Mouse (Mus musculus) frontal cortex, postnatal 25 days (tissue): ENCODE results near the gene Ptprk.

ENCODE experiments used
- DNase-seq, 2 experiments: peaks; one replicate each; pipeline ENCODE4 v3.0.0; 2022; ENCODE audit warnings: low spot score in 2 of 2

Gene Ptprk

DNA sequence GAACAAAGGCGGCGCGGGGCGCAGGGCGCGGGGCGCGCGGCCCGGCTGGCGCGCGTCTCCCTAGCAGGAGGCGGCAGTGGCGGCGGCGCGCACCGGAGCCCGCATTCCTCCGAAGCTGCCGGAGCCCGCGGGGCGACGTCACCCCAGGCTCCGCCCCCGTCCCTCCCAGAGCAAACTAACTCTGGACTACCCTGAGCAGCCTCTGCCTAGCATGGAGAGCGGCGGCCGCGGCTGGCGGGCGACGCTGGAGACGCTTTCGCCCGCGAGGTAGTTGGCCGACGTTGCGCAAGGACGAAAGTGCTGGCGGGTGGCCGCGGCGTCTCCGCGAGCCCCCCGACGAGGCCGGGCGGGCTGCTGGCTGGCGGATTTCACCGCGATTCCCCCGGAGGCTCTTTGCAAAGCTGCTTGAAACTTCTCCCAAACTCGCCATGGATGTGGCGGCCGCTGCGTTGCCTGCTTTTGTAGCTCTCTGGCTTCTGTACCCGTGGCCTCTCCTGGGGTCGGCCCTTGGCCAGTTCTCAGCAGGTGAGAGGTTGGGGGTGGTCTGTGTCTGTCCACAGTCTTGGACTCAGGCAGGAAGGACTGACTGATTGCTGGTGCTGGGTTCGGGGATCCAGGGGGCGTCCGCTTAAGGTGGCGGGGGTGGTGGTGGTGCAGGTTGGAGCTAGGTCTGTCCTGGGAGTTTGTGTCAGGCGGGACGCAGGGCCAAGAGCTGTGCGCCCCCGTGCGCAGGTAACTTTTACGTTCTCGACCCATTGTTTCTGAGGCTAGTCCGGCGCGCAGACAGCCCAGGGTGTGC, at the start of gene Ptprk:
TSS of gene Ptprk (plus strand) at position 168 of the 799 bp plus-strand sequence.
- peak; percentile 77 to 79 for DNase-seq

DNA sequence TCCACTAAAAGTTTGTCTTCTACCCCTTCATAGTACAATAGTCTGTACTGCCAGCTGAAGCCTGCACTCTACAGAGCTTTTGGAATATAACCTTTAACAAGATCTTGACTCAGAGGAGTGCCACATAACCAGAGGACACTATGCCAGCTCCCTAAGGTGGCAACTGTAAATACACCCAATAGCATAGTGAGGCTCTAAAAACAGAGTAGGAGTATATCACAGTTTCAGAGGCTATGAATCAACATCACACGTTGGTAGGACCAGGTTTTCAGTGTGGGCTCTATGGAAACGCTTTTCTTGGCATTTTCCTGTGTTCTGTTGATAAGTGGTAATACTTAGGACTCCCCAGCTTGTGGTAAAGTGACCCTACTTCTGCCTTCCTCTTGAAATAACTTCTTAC, 46.8 kb upstream of the Ptprk start:
- no peak for DNase-seq

DNA sequence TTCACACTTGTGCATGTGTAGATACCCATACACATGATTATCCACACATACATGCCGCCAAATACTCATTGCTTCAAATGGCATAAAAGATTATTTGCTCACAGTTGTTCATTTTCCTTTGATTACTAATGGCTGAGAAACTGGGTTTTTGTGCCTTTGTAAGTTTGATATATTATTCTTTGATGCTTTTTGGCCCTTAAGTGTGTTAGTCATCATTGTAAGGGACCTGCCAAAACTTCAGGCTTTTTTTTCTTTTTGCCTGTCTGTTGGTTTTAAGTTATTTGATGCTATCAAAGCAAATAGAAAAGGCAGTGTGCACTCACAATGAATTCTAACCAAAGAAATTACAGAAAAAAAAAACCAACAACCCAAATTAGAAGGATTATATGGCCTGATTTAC, 38.2 kb upstream of the Ptprk start:
- DNase-seq = no peak

DNA sequence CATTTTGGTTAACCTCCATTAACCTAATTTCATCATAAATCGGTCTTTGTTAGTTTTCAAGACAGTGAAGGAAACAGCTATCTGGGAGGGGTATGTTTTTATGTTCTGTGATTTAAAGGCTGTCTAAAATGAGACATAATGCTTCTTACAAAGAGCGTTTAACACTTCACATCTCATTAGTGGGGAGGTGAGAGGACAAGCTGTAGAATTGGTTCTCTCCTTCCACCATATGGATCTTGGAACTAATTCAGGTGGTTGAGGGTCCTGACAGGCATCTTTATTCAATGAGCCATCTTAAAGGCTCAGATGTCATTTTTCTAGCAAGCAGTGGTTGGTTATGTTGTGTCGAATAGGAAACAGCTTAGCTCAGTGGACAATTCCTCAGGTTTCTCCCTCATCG, 19.9 kb upstream of the Ptprk start:
- no peak for DNase-seq

DNA sequence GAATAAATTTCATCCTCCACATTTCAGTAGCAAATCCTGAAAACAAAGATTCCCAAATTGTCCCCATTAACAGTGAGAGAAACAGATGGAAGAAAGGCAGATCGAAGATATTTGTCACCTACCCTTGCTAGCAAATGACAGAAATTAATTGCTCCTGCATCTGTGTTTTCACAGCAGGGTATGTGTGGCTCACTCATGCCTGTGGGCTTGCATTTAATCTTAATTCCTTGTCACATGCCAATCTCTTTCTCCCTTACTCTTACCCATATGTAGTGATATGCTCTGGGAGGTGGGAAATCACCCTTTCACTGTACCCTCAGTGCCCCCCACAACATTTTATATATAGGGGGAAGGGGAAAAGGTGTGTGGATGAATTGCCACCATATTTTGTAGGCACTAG, 15.4 kb upstream of the Ptprk start:
- no peak for DNase-seq

DNA sequence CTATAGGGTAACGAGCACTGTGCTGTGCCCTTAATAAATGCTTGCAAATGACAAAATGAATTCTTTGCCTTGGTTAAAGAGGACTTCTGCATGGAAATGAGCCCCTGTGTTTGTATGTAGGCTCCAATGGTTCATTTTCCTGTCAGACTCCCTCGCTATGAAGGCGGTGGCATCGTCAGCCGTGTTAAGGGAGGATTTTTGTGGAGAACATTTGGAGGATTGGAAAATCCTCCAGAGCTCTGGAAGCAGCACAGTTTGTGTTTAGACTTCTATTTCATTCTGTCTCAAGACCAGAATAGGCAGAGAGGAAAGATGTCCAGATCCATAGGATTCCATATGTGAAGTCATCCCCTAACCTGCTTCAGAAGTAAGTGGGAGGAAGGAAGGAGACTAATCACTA, 6.6 kb upstream of the Ptprk start:
- DNase-seq = no peak

DNA sequence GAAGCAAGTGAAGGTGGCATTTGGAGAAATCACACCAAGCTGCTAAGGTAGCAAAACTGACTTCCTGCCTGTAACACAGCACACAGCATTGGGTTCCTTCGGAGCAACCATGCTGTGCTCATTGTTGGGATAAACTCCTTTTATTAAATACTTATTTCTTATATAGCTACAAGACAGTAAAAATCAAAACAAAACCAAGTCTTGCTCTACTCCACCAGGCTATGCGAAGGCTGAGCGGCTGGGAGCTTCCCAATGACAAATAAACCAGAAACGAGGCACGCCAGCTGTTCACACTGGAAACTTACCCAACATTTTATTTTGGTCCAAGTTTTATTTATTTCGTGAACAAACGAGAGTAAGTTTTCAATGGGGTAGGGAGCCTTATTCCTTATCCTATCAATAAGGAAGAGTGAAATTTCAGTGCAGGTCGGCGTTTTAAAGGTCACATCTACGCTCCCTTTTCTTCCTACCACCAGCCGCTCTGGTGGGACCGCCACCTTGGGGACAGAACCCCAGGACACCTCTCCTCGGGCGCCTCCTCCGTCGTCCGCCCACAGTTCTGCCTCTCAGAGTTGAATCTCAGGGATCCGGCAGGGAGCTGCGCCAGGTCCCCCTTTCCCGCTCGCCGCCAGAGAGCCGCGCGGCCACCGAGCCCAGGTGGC, 498 bp upstream of the Ptprk start:
- DNase-seq = no peak

DNA sequence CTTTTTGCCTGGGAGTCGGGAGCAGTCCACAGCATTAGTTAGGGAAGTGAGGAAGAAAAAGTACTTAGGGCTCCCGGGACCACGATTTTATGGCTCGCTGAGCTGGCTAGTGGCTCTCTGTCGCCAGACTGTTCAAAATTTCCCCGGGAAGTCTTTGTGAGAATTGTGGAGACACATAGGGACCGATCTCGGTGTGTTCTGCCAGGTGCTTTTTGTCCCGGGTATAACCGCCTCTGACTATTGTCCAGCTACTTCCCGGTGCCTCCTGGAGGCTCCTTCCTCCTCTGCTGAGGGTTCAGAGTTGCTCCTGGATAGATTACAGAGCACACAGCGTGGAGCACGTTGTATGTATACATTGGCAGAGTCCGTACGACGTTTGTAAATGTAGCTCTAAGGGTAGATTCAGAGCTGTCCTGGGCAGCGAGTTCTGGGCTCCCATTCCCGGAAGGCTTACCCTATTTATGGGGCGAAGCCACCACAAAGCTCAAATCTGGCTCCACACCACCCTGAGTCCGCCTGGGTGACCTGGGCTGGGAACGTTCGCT, 943 bp downstream of the Ptprk start:
- DNase-seq = peak in 1 of 2 experiments; percentile 12

DNA sequence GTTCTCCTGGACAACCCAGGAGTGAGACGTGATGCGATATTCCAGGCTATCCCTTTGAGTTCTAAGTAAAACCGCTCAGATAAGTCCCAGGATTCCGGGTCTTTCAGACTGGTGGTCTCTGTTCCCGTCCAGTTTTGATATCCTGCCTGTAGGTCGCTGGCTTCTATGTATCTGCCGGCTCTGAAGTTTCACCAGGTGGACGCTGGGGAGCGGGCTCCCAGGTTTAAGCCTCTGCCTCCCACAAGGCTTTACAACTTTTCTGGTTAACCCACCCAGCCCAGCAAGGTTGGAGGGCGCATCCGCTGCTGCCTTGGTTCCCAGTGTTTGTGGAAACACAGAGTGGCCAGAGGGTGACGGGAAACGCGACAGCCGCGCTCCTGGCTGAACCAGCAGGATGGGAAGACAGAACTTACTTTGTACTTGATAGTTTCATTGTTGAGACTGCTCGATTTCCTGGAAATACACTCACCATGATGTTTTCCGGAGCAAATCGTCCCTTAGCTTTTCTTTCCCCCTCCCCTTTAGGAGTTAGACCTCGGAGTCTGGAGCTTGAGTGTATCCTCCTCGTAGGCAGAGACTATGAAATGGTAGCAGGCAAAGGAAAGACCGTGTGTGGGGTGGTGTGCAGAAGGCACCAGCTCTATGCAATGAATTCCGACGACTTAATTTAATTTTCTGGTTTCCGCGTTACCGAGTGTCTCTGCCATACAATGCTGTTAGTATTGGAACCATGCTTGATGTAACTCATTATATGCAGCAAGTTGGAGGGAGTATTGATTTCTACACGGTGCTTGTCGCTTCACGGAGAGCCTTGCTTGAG, 1.6 kb downstream of the Ptprk start:
- peak in 1 of 2 experiments; percentile 12 for DNase-seq

DNA sequence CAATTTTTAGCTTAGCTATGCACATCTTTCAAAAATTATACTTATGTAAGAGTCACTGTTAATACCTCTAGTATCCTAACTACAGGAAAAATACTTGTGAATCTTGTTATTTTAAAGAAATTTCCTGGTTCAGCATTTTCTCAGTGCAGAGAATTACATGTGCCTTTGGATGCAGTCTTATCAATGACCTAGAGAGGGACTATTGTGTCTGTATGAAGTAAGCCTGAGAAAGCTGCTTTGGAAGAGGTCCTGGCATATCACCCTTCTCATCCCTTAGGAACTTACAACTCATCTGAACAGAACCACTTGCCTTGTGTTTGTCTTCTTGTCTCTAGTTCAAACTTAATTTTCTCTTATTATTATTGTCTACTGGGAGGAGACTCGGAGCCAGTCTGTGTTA, 3.6 kb downstream of the Ptprk start:
- no peak for DNase-seq

DNA sequence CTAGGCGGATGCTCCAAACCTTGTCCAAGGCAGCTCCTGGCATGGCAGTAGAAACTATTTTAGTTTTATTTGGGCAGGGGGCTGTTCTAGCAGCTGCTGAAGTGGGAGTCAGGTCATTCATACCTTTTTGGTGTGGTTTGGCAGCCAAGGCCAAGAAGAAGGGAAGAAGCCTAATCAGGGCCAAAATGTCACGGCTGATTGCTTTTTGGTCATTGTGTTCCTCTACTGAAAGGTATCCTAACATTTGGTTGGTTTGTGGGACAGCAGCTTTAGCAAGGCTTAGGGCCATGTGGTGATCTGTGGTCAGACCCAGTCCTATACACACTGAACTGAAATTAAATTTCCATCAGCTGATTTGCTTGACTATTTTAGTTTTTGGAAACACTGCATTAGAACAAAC, 6.6 kb downstream of the Ptprk start:
- DNase-seq = no peak

DNA sequence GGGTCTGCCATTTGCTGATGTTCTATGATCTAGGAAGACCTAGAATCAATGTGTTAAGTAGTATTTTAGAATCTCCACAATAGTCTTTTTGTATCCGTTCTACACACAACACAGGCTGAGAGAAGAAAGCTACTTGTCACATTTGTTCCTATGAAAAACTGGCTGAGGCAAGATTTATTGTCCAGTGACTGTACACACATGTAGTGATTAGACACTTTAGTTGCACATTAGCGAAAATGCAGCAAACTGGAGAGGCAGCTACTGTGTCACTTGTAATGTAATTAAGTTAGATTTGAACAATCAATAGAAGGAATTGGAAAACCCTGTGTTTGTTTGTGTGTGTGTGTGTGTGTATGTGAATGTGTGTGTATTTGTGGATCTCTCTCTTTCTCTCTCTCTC, 8.6 kb downstream of the Ptprk start:
- no peak for DNase-seq

DNA sequence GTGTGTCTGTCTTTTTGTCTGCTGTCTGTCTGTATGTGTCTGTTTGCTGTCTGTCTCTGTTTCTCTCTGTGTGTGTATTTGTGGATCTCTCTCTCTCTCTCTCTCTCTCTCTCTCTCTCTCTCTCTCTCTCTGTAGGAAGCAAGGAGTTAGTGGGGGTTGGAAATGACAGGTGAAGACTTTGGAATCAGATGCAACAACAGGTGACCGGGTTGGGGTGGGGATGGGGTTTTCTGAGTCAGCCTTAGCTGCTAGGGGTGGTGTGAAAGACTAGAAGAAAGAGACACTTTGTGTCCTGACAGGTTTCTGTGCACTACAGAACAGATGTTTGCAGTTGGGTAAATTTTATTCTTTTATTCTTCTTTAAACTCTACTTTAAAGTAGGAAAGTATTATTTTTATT, 9.0 kb downstream of the Ptprk start:
- no peak for DNase-seq

DNA sequence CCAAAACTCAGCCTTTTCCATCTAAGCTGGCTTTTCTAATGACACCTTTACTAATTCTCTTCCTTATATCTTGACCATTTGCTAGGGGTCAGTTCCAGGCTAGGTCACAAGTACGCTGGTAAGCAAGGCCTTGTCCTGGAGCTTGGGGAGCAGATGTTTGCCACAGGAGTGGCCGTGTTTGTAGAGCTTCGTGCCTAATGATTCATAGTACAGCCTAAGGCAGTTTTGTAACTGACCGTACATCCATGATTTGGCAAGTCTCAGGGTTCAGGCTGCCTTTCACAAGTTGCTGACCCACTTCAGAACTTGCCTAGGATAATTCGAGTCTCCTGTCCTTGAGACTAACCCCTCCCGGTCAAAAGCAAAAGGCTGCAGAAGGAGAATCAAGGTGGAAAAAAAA, 12.7 kb downstream of the Ptprk start:
- DNase-seq = no peak

DNA sequence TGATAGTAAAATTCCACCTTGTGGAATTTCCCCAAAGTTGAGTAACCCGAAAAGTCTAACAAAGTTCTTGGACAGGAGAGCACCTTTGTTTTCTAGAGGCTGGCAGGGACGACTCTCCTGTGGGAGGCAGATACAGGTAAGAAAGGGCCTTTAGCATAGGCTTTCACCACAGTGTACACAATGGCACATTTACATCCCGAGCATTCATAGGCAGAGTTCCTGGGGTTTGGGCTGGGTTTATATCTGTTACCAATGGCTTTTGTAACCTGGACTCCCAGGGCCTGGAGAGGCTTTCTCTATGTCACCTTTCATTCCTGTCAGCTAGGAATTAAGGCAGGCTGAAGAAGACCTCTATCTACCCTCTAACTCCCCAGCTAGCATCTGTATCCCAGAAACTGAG, 13.1 kb downstream of the Ptprk start:
- no peak for DNase-seq

DNA sequence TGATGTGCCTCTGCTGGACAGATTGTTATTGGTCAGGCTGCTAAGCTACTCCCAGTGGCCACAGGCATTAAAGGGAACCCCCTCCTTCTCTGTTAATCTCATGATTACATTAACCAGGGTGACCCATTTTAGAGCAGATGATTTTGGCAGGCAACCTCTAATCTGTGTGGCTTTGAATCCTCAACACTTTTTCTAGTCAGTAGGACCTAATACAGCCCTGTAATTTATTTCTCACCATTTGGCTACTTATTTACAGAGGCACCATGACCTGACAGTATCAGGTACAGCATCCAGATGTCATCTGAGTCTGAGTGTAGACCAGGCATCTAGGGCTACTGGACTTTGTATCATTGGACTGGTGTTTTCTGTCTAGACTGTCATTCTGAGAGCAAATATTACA, 21.4 kb downstream of the Ptprk start:
- DNase-seq = no peak

DNA sequence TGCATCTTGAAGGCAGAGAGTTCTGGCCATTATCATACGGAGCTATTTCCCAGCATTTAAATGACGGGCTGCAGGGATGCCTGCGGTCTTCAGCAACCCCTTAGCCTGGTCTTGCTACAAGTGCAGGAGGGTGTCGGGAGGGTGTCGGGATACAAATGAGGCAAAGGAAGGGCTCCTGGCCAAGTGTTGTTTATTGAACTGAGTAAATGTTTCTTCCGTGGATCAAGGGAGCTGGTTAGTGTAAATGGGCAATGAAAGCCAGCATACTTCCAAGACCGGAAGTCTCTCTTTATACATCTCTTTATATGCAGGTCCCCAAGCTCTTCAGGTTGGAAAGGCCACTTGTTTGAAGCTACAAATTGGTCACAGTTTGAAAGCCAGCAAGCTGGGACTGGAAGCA, 23.0 kb downstream of the Ptprk start:
- no peak for DNase-seq

DNA sequence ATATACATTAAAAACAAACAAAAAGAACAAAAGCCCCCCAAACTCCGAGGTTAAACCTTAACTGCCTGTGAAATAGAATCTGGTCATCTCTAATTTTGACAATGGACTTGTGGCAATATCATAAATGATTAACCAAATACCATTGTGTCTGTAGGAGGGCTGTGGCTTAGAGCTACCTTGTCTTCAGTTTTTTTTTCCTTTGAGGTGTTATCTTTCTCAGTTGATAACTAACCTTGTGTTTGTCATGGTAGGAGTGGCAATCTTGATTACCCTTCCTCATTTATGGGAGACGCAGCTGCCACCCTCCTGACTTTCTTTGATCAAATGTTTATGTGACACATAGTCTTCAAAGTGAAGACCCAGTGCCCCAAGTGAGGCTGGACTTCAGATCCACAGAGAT, 24.3 kb downstream of the Ptprk start:
- DNase-seq = no peak

DNA sequence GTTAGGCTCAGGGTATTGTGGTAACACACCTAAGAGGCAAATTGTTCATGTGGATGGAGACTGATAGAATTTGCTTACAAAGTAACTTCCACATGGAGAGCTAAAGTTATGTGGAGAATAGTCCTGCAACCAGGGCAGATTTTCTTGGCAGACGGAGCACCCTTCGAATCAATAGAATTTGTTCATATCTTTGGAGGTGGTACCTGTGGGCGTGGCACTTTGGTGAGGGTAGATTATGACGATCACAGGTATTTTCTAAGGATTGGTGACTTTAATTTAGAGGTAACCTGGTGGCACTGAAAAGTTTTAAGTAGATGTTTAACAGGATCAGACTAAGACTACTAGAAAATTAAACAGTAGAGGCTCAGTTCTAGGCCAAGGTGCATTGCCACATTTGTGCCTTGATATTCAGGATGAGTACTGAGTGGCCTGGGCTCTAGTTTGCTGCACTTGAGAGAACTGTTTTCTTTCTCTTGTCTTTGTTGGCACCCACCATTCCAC, 28.8 kb downstream of the Ptprk start:
- no peak for DNase-seq

DNA sequence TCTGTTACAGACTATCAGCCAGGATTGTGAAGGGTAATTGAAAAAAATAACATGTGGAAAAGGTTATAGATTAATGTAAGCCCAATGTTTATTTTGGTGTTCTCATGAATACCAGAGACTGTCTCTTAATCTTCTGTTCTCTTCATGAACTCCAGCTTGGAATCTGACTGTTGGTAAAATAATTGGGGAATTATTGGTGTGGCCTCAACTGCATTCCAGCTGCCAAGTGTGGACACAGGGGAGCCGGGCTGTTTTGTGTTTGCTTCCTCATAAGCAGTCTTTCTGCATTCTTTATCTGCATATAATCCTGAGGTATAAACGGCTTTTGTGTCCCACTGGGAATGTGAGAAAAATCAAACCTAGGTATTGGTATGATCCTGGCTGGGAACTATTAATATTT, 29.3 kb downstream of the Ptprk start:
- DNase-seq = no peak

DNA sequence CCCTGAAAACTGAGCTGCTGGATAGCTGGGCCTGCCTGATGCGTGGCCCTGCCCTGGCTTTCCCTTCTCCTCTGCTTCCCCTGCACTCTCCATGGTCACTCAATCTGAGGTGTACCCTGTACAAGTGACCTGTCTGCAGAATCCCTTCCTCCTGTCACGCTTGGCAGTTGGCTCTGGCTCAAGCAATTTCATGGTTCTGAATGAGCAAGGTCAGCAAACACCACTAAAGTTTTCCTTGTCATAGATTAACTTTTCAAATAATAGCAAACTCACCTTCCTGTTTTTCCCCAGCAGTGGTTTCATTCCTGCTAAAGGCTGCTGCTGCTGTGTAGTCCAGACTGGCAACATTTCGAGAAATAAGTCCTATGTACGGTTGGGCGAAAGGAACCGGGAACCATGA, 30.6 kb downstream of the Ptprk start:
- no peak for DNase-seq
